Mouse (Mus musculus) T-helper 1 cell (primary cell): ENCODE results near the gene A930004D18Rik.

Experiments
- in situ Hi-C: fragments of 300-600 bp; cut with MboI, MseI; formaldehyde crosslinking; loops from one replicate; pipeline ENCODE4 v1.15.1; 2025; ENCODE audit warnings: high pct_unique_total_duplicates

A930004D18Rik gene

GRCm38 (mm10) chr2:18038141-18038752 is 710 bp upstream of the A930004D18Rik start:
- in situ Hi-C loops = no loop called here

GRCm38 (mm10) chr2:18034371-18035250 is 2.9 kb downstream of the A930004D18Rik start:
- in situ Hi-C loops = no loop called here

GRCm38 (mm10) chr2:18033166-18034108 is 4.1 kb downstream of the A930004D18Rik start:
- in situ Hi-C loops = no loop called here

GRCm38 (mm10) chr2:18032538-18032895 is 5.0 kb downstream of the A930004D18Rik start:
- in situ Hi-C loops = no loop called here

- in situ Hi-C loops = no loop called here
Measured at GRCm38 (mm10) chr2:18031831-18032537, 5.6 kb downstream of the A930004D18Rik start.

- in situ Hi-C loops = no loop called here
Measured at GRCm38 (mm10) chr2:18031271-18031821, 6.2 kb downstream of the A930004D18Rik start.

- in situ Hi-C loops = no loop called here
Measured at GRCm38 (mm10) chr2:18030581-18030980, 7.0 kb downstream of the A930004D18Rik start.

- in situ Hi-C loops = loop anchor here (10.0 kb wide), 1 partner anchor 655 kb away; no protein-coding TSS in a partner anchor
Measured at GRCm38 (mm10) chr2:18029656-18030055, 7.9 kb downstream of the A930004D18Rik start.

- in situ Hi-C loops = loop anchor here (10.0 kb wide), 1 partner anchor 656 kb away; no protein-coding TSS in a partner anchor
Measured at GRCm38 (mm10) chr2:18028140-18029021, 9.2 kb downstream of the A930004D18Rik start.

- in situ Hi-C loops = loop anchor here (10.0 kb wide), 1 partner anchor 657 kb away; no protein-coding TSS in a partner anchor
Measured at GRCm38 (mm10) chr2:18027448-18028139, 9.9 kb downstream of the A930004D18Rik start.

GRCm38 (mm10) chr2:18026116-18026947 is 11.2 kb downstream of the A930004D18Rik start:
- in situ Hi-C loops = loop anchor here (10.0 kb wide), 1 partner anchor 658 kb away; no protein-coding TSS in a partner anchor

GRCm38 (mm10) chr2:18025781-18026115 is 11.8 kb downstream of the A930004D18Rik start:
- in situ Hi-C loops = loop anchor here (10.0 kb wide), 1 partner anchor 659 kb away; no protein-coding TSS in a partner anchor

GRCm38 (mm10) chr2:18025116-18025515 is 12.4 kb downstream of the A930004D18Rik start:
- in situ Hi-C loops = loop anchor here (10.0 kb wide), 1 partner anchor 660 kb away; no protein-coding TSS in a partner anchor

- in situ Hi-C loops = loop anchor here (10.0 kb wide), 1 partner anchor 662 kb away; no protein-coding TSS in a partner anchor
Measured at GRCm38 (mm10) chr2:18022886-18023285, 14.7 kb downstream of the A930004D18Rik start.

GRCm38 (mm10) chr2:18019122-18019521 is 18.4 kb downstream of the A930004D18Rik start:
- in situ Hi-C loops = no loop called here

GRCm38 (mm10) chr2:18017321-18017720 is 20.2 kb downstream of the A930004D18Rik start:
- in situ Hi-C loops = no loop called here

GRCm38 (mm10) chr2:18016639-18017038 is 20.9 kb downstream of the A930004D18Rik start:
- in situ Hi-C loops = no loop called here

- in situ Hi-C loops = no loop called here
Measured at GRCm38 (mm10) chr2:18015581-18015980, 22.0 kb downstream of the A930004D18Rik start.
